Mouse (Mus musculus) midbrain, embryonic 16.5 days (tissue): Measurements from ENCODE around the gene Rab8b. TPM values are rescaled to one million over a fixed set of nuclear protein-coding genes. Genes with fewer than 3 reads are reported as not detected.
"Not testable (repeated sequence)": the region's sequence is repeated elsewhere in the genome, so short reads cannot be mapped to it uniquely, and the experiment has no call there.

Source experiments
- ATAC-seq: fragments of 200-750 bp; cut with Nextera tagmentation; 2 replicates; pipeline ENCODE4 v1.8.0; 2017; ENCODE audit warnings: moderate TSS enrichment
- H3K27ac ChIP-seq: fragments of 300-500 bp; sonication (generic); 2 replicates; pipeline ENCODE4 v1.5.1; 2014; ENCODE audit warnings: mild to moderate bottlenecking, low read length, mixed read lengths
- H3K27me3 ChIP-seq: fragments of 300-500 bp; sonication (generic); 2 replicates; pipeline ENCODE4 v1.6.1; 2014; ENCODE audit warnings: low read depth, low read length, mixed read lengths; ENCODE audit not compliant: control insufficient read depth, insufficient read depth
- H3K36me3 ChIP-seq: fragments of 300-500 bp; sonication (generic); 2 replicates; pipeline ENCODE4 v1.6.1; 2014; ENCODE audit warnings: mild to moderate bottlenecking, low read length, moderate library complexity, mixed read lengths; ENCODE audit not compliant: control insufficient read depth, insufficient read depth
- H3K4me1 ChIP-seq: fragments of 300-500 bp; sonication (generic); 2 replicates; pipeline ENCODE4 v1.6.1; 2014; ENCODE audit warnings: mild to moderate bottlenecking, low read length, mixed read lengths; ENCODE audit not compliant: control insufficient read depth, insufficient read depth
- H3K4me2 ChIP-seq: fragments of 300-500 bp; sonication (generic); 2 replicates; pipeline ENCODE4 v1.6.1; 2014; ENCODE audit warnings: mild to moderate bottlenecking, low read length, mixed read lengths
- H3K4me3 ChIP-seq: fragments of 300-500 bp; sonication (generic); 2 replicates; pipeline ENCODE4 v1.5.1; 2014; ENCODE audit warnings: low read depth, mild to moderate bottlenecking, low read length, moderate library complexity, mixed read lengths
- H3K9ac ChIP-seq: fragments of 300-500 bp; sonication (generic); 2 replicates; pipeline ENCODE4 v1.6.1; 2014; ENCODE audit warnings: low read depth, low read length, mixed read lengths
- H3K9me3 ChIP-seq: fragments of 300-500 bp; sonication (generic); replicated peaks from 2 replicates; pipeline ENCODE4 v1.6.1; 2014; ENCODE audit warnings: mild to moderate bottlenecking, low read length, mixed read lengths; ENCODE audit not compliant: control insufficient read depth, poor library complexity, severe bottlenecking
- WGBS: fragments of 180-500 bp; shearing (Covaris S2); extraction: QIAGEN DNeasy Blood & Tissue Kit; methylation state at CpG from one replicate; pipeline ENCODE4 v1.1.7; 2014; 5-methylcytosine and 5-hydroxymethylcytosine counted together
- polyA plus RNA-seq: library from polyadenylated mRNA; unstranded; fragments of >200 nt; fragmentation: Nextera tagmentation; extraction: Ambion mirVana; gene quantifications from 2 replicates; pipeline ENCODE4 v1.2.1, GENCODE M21; 2015

Rab8b gene
- polyA plus RNA-seq, 1 experiment from 2014 or later = 29.4 TPM

DNA sequence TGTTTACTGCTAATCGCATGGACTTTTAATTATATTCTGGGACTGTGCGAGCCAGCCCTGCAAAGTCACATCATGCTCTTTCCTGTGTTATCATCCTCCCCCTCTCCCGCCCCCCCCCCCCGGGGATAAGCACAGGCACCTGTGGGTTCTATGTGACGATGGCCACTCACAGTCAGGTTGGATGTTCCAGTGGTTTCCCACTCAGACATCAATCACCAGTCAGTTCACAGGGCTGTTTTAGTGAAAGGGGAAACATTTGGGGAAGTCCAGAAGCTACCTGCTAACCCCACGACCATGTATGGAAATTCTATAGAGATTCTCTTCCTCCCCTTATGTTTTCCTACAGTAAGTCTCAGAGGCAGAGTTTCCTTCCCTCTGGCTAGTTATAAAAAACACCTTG is 21.6 kb downstream of the Rab8b start:
- no peak for ATAC-seq
- Histone ChIP-seq H3K27me3 (no peaks in the 10 kb centered on the region), H3K4me2 (no peak overlapping the region), H3K9me3 (no peaks in the 10 kb centered on the region), H3K36me3 (no peaks in the 10 kb centered on the region), H3K9ac (no peak overlapping the region), H3K4me3 (no peak overlapping the region), H3K27ac (no peak overlapping the region), H3K4me1 (0 out of 2 replicates have a peak, but pooled peaks cover under 1% of the 10 kb centered on the region)
- WGBS = 75% methylated on average over 6 of the region's 6 CpGs

DNA sequence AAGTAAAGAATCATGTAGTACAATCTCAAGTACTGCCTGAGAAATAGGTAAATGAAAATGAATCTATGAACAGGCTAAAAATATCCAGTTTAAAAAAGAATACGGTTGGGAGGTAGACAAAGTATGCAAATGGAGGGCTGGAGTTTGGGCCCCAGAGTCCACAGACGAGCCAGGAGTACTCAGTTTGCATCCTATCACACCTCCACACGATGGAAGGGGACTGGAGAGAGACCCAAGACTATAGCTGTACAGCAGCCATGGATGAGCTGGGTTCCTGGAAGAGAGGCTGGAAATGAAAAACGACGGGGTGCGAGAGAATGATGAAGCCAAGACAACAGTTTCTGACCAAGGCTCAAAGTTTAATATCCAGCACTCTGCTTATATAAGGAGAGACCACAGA is 22.5 kb downstream of the Rab8b start:
- WGBS = 63% methylated on average over 6 of the region's 6 CpGs

DNA sequence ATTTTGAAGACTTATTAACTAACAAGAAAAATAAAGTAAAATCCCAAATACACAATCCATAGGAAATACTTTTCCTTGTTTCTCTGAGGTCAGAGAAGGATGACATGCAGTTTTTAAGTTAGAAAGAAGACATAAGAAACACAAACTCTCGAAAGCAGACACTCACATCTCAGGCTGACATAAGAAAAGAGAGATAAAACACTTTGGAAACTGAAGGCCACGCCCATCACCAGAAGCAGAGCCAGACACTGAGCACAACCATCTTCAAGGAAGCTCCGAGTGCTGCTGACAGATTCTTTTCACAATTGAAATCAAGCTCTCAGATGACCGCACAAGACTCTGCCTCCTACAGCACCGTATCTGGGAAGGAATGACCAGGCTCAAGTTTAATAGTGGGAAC is 23.5 kb downstream of the Rab8b start:
- Histone ChIP-seq H3K36me3 (no peaks in the 10 kb centered on the region), H3K27me3 (no peaks in the 10 kb centered on the region), H3K27ac (no peak overlapping the region), H3K4me3 (no peak overlapping the region), H3K4me2 (no peak overlapping the region), H3K4me1 (no peaks in the 10 kb centered on the region), H3K9me3 (no peaks in the 10 kb centered on the region), H3K9ac (no peak overlapping the region)
- WGBS = 69% methylated on average over 5 of the region's 5 CpGs
- ATAC-seq = no peak

More for the DNA sequence above, 22.5 kb downstream of the Rab8b start:
- H3K4me3 ChIP-seq = no peak overlapping the region
- H3K27me3 ChIP-seq = no peaks in the 10 kb centered on the region
- no peaks in the 10 kb centered on the region for H3K4me1 ChIP-seq
- ATAC-seq = no peak
- no peak overlapping the region for H3K27ac ChIP-seq
- no peaks in the 10 kb centered on the region for H3K9me3 ChIP-seq
- H3K36me3 ChIP-seq = no peaks in the 10 kb centered on the region
- H3K4me2 ChIP-seq = no peak overlapping the region
- no peak overlapping the region for H3K9ac ChIP-seq

DNA sequence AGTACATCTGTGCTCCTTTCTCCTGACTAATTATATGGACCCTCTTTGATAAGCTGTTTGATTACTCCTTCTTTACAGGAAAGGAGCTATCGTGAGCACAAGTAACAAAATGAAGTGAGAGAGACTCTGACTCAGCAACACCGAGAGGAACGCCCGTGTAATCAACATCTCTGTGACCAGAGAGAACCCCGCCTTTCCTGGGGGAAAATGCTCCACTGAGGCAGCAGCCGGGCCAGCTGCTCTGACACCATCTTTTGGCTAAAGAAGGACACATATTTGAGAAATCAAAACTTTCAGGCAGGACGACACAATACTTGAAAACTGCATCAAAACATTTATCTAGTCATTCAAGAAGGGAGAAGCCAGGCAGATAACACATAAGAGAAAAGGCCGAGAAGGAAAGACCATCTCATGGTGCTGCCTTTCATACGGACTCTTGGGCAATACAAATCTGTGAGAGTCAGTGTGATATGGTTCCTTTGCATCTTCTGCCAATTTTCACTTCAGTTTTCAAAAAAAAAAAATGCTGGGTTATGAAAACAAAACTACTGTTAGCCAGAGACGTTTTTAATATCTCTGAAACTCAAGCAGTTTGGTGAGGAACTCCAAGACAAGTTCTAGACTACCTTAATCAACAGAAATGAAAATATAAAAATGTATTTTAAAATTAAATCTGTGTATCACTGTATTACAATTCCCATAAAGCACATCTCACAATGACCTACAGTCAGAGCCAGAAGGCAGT is 24.3 kb downstream of the Rab8b start:
- no peak overlapping the region for H3K4me2 ChIP-seq
- no peak for ATAC-seq

DNA sequence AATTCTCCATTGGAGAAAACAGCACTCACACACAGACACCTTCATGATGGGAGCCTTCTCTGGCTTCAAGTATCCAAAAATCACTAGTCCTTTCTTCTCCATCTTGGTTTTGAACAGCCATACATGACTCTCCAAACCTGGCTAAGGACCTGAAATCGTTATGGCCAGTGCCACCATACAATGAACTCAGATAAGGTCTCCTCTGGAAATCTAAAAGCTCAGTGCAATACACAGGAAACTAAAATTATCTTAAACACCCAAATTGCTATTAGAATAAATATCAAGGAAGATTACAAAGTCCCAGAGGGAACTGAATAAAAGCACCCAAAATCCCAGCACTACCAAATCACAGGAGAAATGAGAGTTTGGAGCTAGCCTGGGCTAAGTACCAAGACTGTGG is 25.1 kb downstream of the Rab8b start:
- ATAC-seq = no peak
- Histone ChIP-seq H3K4me2 (no peak overlapping the region), H3K9me3 (no peaks in the 10 kb centered on the region), H3K4me3 (no peak overlapping the region), H3K9ac (no peak overlapping the region), H3K4me1 (no peaks in the 10 kb centered on the region), H3K36me3 (no peaks in the 10 kb centered on the region), H3K27me3 (no peaks in the 10 kb centered on the region), H3K27ac (no peak overlapping the region)
- WGBS = 86% methylated on average over 1 of the region's 1 CpGs

More for the DNA sequence above, 24.3 kb downstream of the Rab8b start:
- no peak overlapping the region for H3K9ac ChIP-seq
- H3K4me1 ChIP-seq = no peaks in the 10 kb centered on the region
- H3K4me3 ChIP-seq = no peak overlapping the region
- 86% methylated on average over 10 of the region's 10 CpGs for WGBS
- H3K9me3 ChIP-seq = no peaks in the 10 kb centered on the region
- no peaks in the 10 kb centered on the region for H3K27me3 ChIP-seq
- H3K27ac ChIP-seq = no peak overlapping the region
- no peaks in the 10 kb centered on the region for H3K36me3 ChIP-seq

DNA sequence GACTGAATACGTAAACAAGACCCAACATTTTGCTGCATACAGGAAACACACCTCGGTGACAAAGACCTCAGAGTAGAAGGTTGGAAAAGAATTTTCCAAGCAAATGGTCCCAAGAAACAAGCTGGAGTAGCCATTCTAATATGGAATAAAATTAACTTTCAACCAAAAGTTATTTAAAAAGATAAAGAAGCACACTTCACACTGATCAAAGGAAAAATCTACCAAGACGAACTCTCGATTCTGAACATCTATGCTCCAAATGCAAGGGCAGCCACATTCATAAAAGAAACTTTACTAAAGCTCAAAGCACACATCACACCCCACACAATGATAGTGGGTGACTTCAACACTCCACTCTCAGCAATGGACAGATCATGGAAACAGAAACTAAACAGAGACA is 27.0 kb downstream of the Rab8b start:
- not testable (repeated sequence) for H3K9ac ChIP-seq, H3K27me3 ChIP-seq, H3K4me2 ChIP-seq, H3K36me3 ChIP-seq, H3K27ac ChIP-seq, H3K9me3 ChIP-seq, H3K4me1 ChIP-seq, ATAC-seq, H3K4me3 ChIP-seq
- over 99% methylated on average over 4 of the region's 4 CpGs for WGBS

DNA sequence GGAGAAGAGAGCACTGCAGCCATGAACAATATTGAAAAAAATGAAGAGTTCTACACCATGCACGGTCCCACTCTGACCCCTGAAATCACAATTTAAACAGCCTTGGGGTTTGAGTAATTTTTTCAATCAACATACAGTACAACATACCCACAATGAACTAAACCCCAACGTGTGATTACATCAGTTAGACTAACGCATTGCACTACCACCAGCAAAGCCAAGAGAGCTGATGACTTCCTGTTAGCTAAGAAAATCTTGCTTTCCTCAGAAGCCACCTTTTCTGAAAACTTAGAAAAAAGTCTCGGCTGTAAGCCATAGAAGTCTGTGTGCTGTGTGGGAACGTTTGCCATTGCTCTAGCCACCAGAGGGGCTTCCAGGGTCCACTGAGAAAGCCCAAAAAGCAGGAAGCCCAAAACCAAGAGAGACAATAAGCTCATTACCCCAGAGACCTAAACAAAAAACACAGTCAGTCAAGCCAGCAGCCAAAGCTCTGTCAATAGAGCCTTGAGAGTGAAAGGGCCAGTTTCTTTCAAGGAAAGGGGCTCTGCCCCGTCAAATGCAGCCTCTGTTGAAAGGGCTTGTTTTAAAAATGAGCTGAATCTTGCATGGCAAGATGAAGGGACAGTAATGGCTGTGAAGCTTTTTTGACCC is 31.4 kb downstream of the Rab8b start:
- H3K4me2 ChIP-seq = no peak overlapping the region
- peaks cover 8% of the 10 kb centered on the region for H3K4me1 ChIP-seq
- no peaks in the 10 kb centered on the region for H3K9me3 ChIP-seq
- H3K36me3 ChIP-seq = no peaks in the 10 kb centered on the region
- no peak for ATAC-seq
- no peak overlapping the region for H3K9ac ChIP-seq
- H3K4me3 ChIP-seq = no peak overlapping the region
- WGBS = 28% methylated on average over 6 of the region's 6 CpGs
- H3K27me3 ChIP-seq = no peaks in the 10 kb centered on the region
- peak overlapping the region; percentile 31 for H3K27ac ChIP-seq

DNA sequence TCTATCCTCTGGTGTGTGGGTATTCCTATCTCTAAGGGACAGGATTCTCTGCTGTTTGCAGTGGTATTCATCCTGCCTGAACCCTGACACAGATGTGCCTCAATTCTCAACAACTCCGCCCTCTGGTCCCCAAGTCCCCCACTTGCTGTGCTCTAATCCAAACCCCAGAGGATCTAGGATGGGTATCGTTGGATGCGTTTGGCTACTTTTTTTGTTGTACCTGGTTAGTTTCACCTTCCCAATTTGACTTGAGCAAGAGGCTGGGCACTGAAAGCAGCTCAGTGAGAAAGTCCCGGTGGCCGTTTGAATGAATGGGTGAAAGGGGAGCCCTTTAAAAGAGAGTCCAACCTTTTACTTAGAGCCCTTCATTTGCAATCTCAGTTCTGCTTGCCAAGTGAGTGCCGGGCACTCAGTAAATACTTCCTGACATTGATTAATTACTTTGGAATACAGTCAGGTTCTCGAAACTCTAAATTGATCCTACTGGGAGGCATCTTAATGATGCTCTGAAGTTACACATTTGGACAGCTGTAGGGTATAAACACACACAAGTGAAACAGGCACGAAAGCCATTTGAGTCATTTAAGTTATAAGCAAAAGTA is 32.1 kb downstream of the Rab8b start:
- ATAC-seq = no peak
- no peak overlapping the region for H3K4me2 ChIP-seq
- 43% methylated on average over 8 of the region's 8 CpGs for WGBS

DNA sequence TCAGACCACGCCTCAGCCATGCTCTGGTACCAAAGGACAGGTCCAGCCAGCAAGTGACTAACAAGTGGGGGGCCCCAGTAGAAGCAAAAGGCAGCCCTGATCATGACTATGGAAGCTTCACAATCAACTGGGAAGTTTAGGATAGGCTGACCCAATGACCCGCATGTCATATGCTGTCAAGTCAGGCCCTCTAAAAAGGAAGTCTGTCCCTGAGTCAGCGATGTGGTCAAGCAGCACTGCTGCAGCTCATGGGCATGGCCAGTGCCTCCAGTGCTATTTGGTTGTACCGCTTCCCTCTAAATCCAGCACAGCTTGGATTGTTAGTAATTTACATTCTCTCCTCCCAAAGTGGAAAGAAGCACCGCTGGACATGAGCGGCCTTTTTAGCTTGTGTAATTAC is 32.7 kb downstream of the Rab8b start:
- no peak for ATAC-seq
- WGBS = 86% methylated on average over 6 of the region's 6 CpGs
- Histone ChIP-seq H3K9ac (no peak overlapping the region), H3K27me3 (no peaks in the 10 kb centered on the region), H3K36me3 (no peaks in the 10 kb centered on the region), H3K4me3 (no peak overlapping the region), H3K4me2 (no peak overlapping the region), H3K4me1 (peaks cover 8% of the 10 kb centered on the region), H3K9me3 (no peaks in the 10 kb centered on the region), H3K27ac (no peak overlapping the region)

More for the DNA sequence above, 32.1 kb downstream of the Rab8b start:
- Histone ChIP-seq H3K27me3 (no peaks in the 10 kb centered on the region), H3K9ac (no peak overlapping the region), H3K9me3 (no peaks in the 10 kb centered on the region), H3K36me3 (no peaks in the 10 kb centered on the region), H3K27ac (peak overlapping the region; percentile 26; the same call in 1 of the 2 replicates), H3K4me3 (no peak overlapping the region), H3K4me1 (peaks cover 8% of the 10 kb centered on the region)
